Mouse (Mus musculus): ENCODE data around the gene Plekhh2. TPM values are rescaled to one million over a fixed set of nuclear protein-coding genes. Genes with fewer than 3 reads are reported as not detected.

The Plekhh2 gene
- polyA plus RNA-seq, 1 experiment = 0.66 TPM

- DNase-seq = no peak
- 93% methylated on average over 16 of the region's 16 CpGs for WGBS
- no peaks in the 10 kb centered on the region for H3K27me3 ChIP-seq (ENCODE audit: control insufficient read depth, insufficient read depth, low read length)
- TF ChIP-seq CTCF (IDR thresholded peaks at IDR 0.05; ENCODE audit: borderline replicate concordance, control insufficient read depth, extremely low read depth, insufficient read depth, low read length, poor library complexity) (no peak), POLR2A (IDR thresholded peaks at IDR 0.05; ENCODE audit: control insufficient read depth, extremely low read depth, insufficient read depth, low read length, poor library complexity) (no peak)
- no peak overlapping the region for H3K27ac ChIP-seq (ENCODE audit: control insufficient read depth, insufficient read depth, low read length)
- no peak overlapping the region for H3K4me3 ChIP-seq (ENCODE audit: control insufficient read depth, insufficient read depth, low read length)
- H3K4me1 ChIP-seq (replicated peaks; ENCODE audit: control insufficient read depth, insufficient read depth, low read length) = no peaks in the 10 kb centered on the region
- H3K36me3 ChIP-seq (ENCODE audit: control insufficient read depth, insufficient read depth, low read length) = no peaks in the 10 kb centered on the region
Observed at GRCm38 (mm10) chr17:84644292-84645050, 132.8 kb downstream of the Plekhh2 start.

GRCm38 (mm10) chr17:84645119-84645518 lies 133.4 kb downstream of the Plekhh2 start:
- Histone ChIP-seq H3K27ac (ENCODE audit: control insufficient read depth, insufficient read depth, low read length) (no peak overlapping the region), H3K27me3 (ENCODE audit: control insufficient read depth, insufficient read depth, low read length) (no peaks in the 10 kb centered on the region), H3K36me3 (ENCODE audit: control insufficient read depth, insufficient read depth, low read length) (no peaks in the 10 kb centered on the region), H3K4me1 (replicated peaks; ENCODE audit: control insufficient read depth, insufficient read depth, low read length) (no peaks in the 10 kb centered on the region), H3K4me3 (ENCODE audit: control insufficient read depth, insufficient read depth, low read length) (no peak overlapping the region)
- no peak for DNase-seq
- no peak for TF ChIP-seq CTCF (IDR thresholded peaks at IDR 0.05; ENCODE audit: borderline replicate concordance, control insufficient read depth, extremely low read depth, insufficient read depth, low read length, poor library complexity)
- TF ChIP-seq POLR2A (IDR thresholded peaks at IDR 0.05; ENCODE audit: control insufficient read depth, extremely low read depth, insufficient read depth, low read length, poor library complexity) = no peak
- 91% methylated on average over 9 of the region's 9 CpGs for WGBS

- no peak for DNase-seq
- Histone ChIP-seq H3K27ac (ENCODE audit: control insufficient read depth, insufficient read depth, low read length) (no peak overlapping the region), H3K4me3 (ENCODE audit: control insufficient read depth, insufficient read depth, low read length) (no peak overlapping the region), H3K4me1 (replicated peaks; ENCODE audit: control insufficient read depth, insufficient read depth, low read length) (no peaks in the 10 kb centered on the region), H3K36me3 (ENCODE audit: control insufficient read depth, insufficient read depth, low read length) (no peaks in the 10 kb centered on the region), H3K27me3 (ENCODE audit: control insufficient read depth, insufficient read depth, low read length) (no peaks in the 10 kb centered on the region)
- TF ChIP-seq POLR2A (IDR thresholded peaks at IDR 0.05; ENCODE audit: control insufficient read depth, extremely low read depth, insufficient read depth, low read length, poor library complexity) = no peak
- WGBS = 46% methylated on average over 5 of the region's 7 CpGs
Observed at GRCm38 (mm10) chr17:84645894-84646293, 134.2 kb downstream of the Plekhh2 start.

- Histone ChIP-seq H3K27me3 (ENCODE audit: control insufficient read depth, insufficient read depth, low read length) (no peaks in the 10 kb centered on the region), H3K4me1 (replicated peaks; ENCODE audit: control insufficient read depth, insufficient read depth, low read length) (no peaks in the 10 kb centered on the region), H3K36me3 (ENCODE audit: control insufficient read depth, insufficient read depth, low read length) (no peaks in the 10 kb centered on the region), H3K27ac (ENCODE audit: control insufficient read depth, insufficient read depth, low read length) (no peak overlapping the region), H3K4me3 (ENCODE audit: control insufficient read depth, insufficient read depth, low read length) (no peak overlapping the region)
- TF ChIP-seq CTCF (IDR thresholded peaks at IDR 0.05; ENCODE audit: borderline replicate concordance, control insufficient read depth, extremely low read depth, insufficient read depth, low read length, poor library complexity) (no peak), POLR2A (IDR thresholded peaks at IDR 0.05; ENCODE audit: control insufficient read depth, extremely low read depth, insufficient read depth, low read length, poor library complexity) (no peak)
- WGBS = 95% methylated on average over 2 of the region's 2 CpGs
- DNase-seq = no peak
Observed at GRCm38 (mm10) chr17:84646477-84646876, 134.8 kb downstream of the Plekhh2 start.

- Histone ChIP-seq H3K36me3 (ENCODE audit: control insufficient read depth, insufficient read depth, low read length) (no peaks in the 10 kb centered on the region), H3K4me3 (ENCODE audit: control insufficient read depth, insufficient read depth, low read length) (no peak overlapping the region), H3K27me3 (ENCODE audit: control insufficient read depth, insufficient read depth, low read length) (no peaks in the 10 kb centered on the region), H3K4me1 (replicated peaks; ENCODE audit: control insufficient read depth, insufficient read depth, low read length) (no peaks in the 10 kb centered on the region), H3K27ac (ENCODE audit: control insufficient read depth, insufficient read depth, low read length) (no peak overlapping the region)
- no peak for DNase-seq
- 76% methylated on average over 4 of the region's 4 CpGs for WGBS
- TF ChIP-seq POLR2A (IDR thresholded peaks at IDR 0.05; ENCODE audit: control insufficient read depth, extremely low read depth, insufficient read depth, low read length, poor library complexity) (no peak), CTCF (IDR thresholded peaks at IDR 0.05; ENCODE audit: borderline replicate concordance, control insufficient read depth, extremely low read depth, insufficient read depth, low read length, poor library complexity) (no peak)
Observed at GRCm38 (mm10) chr17:84647630-84648029, 135.9 kb downstream of the Plekhh2 start.

- no peak overlapping the region for H3K27ac ChIP-seq (ENCODE audit: control insufficient read depth, insufficient read depth, low read length)
- H3K4me3 ChIP-seq (ENCODE audit: control insufficient read depth, insufficient read depth, low read length) = no peak overlapping the region
- 95% methylated on average over 9 of the region's 9 CpGs for WGBS
- H3K4me1 ChIP-seq (replicated peaks; ENCODE audit: control insufficient read depth, insufficient read depth, low read length) = no peaks in the 10 kb centered on the region
- no peaks in the 10 kb centered on the region for H3K27me3 ChIP-seq (ENCODE audit: control insufficient read depth, insufficient read depth, low read length)
- H3K36me3 ChIP-seq (ENCODE audit: control insufficient read depth, insufficient read depth, low read length) = no peaks in the 10 kb centered on the region
- TF ChIP-seq CTCF (IDR thresholded peaks at IDR 0.05; ENCODE audit: borderline replicate concordance, control insufficient read depth, extremely low read depth, insufficient read depth, low read length, poor library complexity) (no peak), POLR2A (IDR thresholded peaks at IDR 0.05; ENCODE audit: control insufficient read depth, extremely low read depth, insufficient read depth, low read length, poor library complexity) (no peak)
- DNase-seq = no peak
Observed at GRCm38 (mm10) chr17:84650302-84651017, 138.8 kb downstream of the Plekhh2 start.

All from thymus, adult 2 months (tissue).